Mouse (Mus musculus) heart, embryonic 15.5 days (tissue): ENCODE results near the gene Mob2. TPM values are rescaled to one million over a fixed set of nuclear protein-coding genes. Genes with fewer than 3 reads are reported as not detected.

Experiments
- ATAC-seq: fragments of 200-750 bp; cut with Nextera tagmentation; replicated peaks from 2 replicates; pipeline ENCODE4 v1.8.0; 2017; ENCODE audit warnings: low read depth, moderate TSS enrichment; ENCODE audit not compliant: insufficient number of reproducible peaks, insufficient read depth, low FRiP score
- H3K27ac ChIP-seq: fragments of 300-500 bp; sonication (generic); 2 replicates; pipeline ENCODE4 v1.5.1; 2015; ENCODE audit warnings: mild to moderate bottlenecking, inconsistent platforms
- H3K27me3 ChIP-seq: fragments of 300-500 bp; sonication (generic); 2 replicates; pipeline ENCODE4 v1.6.1; 2015; ENCODE audit warnings: inconsistent platforms
- H3K36me3 ChIP-seq: fragments of 300-500 bp; sonication (generic); 2 replicates; pipeline ENCODE4 v1.6.1; 2015; ENCODE audit warnings: mild to moderate bottlenecking, inconsistent platforms
- H3K4me1 ChIP-seq: fragments of 300-500 bp; sonication (generic); replicated peaks from 2 replicates; pipeline ENCODE4 v1.6.1; 2015; ENCODE audit warnings: inconsistent platforms
- H3K4me2 ChIP-seq: fragments of 300-500 bp; sonication (generic); 2 replicates; pipeline ENCODE4 v1.6.1; 2015; ENCODE audit warnings: inconsistent platforms, mild to moderate bottlenecking, moderate library complexity
- H3K4me3 ChIP-seq: fragments of 300-500 bp; sonication (generic); 2 replicates; pipeline ENCODE4 v1.5.1; 2015; ENCODE audit warnings: mild to moderate bottlenecking, inconsistent platforms
- H3K9ac ChIP-seq: fragments of 300-500 bp; sonication (generic); 2 replicates; pipeline ENCODE4 v1.6.1; 2015; ENCODE audit warnings: mild to moderate bottlenecking, inconsistent platforms
- H3K9me3 ChIP-seq: fragments of 300-500 bp; sonication (generic); replicated peaks from 2 replicates; pipeline ENCODE4 v1.6.1; 2016; ENCODE audit warnings: inconsistent platforms
- WGBS: fragments of 180-500 bp; shearing (Covaris S2); methylation state at CpG from one replicate; pipeline ENCODE4 v1.1.7; 2015; ENCODE audit warnings: mixed read lengths; 5-methylcytosine and 5-hydroxymethylcytosine counted together
- polyA plus RNA-seq: library from polyadenylated mRNA; unstranded; fragments of >200 nt; fragmentation: Nextera tagmentation; extraction: Ambion mirVana; gene quantifications from 2 replicates; pipeline ENCODE4 v1.2.1, GENCODE M21; 2015

Mob2 gene
- polyA plus RNA-seq, 1 experiment from 2014 or later: 43.4 TPM

DNA sequence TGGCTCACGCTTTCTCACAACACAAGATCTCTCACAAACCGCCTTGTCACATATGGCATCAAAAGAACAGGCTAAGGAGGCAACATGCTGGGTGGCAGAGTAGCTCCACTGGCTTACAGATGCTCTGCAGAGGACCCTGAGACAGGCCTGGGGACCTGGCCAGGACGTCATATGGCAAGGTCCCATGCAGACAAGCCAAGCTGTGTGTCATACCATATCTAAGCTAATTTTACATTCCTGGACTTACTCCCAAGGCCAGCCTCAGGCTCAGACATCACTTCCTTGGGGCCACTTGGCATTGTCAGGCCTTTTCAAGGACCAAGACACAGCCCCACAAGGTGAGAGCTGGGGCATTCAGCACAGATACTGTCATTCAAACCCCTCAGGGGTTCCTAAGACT, 5.4 kb downstream of the Mob2 start:
- Histone ChIP-seq H3K9ac (no peak overlapping the region), H3K36me3 (peaks cover 3% of the 10 kb centered on the region; the same call in 1 of the 2 replicates), H3K27me3 (no peaks in the 10 kb centered on the region), H3K4me3 (no peak overlapping the region), H3K9me3 (no peaks in the 10 kb centered on the region), H3K27ac (no peak overlapping the region), H3K4me2 (no peak overlapping the region), H3K4me1 (peaks cover 46% of the 10 kb centered on the region)
- WGBS: 76% methylated on average over 3 of the region's 3 CpGs
- ATAC-seq: no peak

DNA sequence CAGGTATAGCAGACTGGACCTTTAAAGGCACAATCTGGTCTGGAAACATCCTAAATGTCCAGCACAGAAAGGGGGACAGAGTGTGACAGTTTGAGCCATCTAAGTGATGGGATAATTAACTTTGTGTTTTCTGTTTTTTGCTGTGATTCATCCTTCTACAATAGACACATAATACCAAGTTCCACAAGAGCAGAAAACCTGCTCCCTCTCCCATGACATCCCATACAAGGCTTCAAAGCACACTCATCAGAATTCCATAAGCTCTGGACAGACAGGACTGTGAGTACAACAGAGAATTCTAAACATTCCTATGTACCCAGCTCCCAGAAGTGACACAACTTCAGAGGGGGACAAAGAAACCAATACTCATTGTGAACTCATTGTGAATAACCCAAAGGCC, 10.3 kb downstream of the Mob2 start:
- Histone ChIP-seq H3K4me3 (no peak overlapping the region), H3K27ac (no peak overlapping the region), H3K4me1 (peaks cover 6% of the 10 kb centered on the region), H3K36me3 (no peaks in the 10 kb centered on the region; the same call in 1 of the 2 replicates), H3K27me3 (no peaks in the 10 kb centered on the region), H3K9ac (no peak overlapping the region), H3K4me2 (no peak overlapping the region), H3K9me3 (no peaks in the 10 kb centered on the region)
- no peak for ATAC-seq

DNA sequence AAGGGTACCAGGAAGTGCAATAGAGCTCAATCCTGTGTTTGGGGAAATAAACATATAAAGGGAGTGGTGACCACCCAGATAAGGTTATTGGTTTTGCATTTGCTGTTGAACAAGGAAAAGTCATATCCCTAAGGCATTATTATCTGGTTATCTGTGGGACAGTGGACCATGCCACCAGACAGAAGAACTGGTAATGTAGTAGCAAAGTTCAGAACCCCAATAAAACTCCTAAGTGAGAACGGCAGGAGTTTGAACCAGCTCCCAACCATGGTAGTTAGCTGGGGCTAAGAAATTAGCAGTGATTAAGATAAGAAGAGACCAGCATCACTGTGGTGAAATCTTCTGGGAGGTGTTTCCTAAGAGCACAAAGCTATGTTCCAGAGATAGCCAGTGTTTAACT, 14.9 kb downstream of the Mob2 start:
- no peak overlapping the region for H3K9ac ChIP-seq
- no peak overlapping the region for H3K4me3 ChIP-seq
- no peak for ATAC-seq
- no peak overlapping the region for H3K4me2 ChIP-seq
- no peak overlapping the region for H3K27ac ChIP-seq
- WGBS: 82% methylated on average over 1 of the region's 1 CpGs
- H3K27me3 ChIP-seq: no peaks in the 10 kb centered on the region
- peaks cover 9% of the 10 kb centered on the region; the same call in 1 of the 2 replicates for H3K4me1 ChIP-seq
- no peaks in the 10 kb centered on the region for H3K36me3 ChIP-seq
- H3K9me3 ChIP-seq: no peaks in the 10 kb centered on the region

DNA sequence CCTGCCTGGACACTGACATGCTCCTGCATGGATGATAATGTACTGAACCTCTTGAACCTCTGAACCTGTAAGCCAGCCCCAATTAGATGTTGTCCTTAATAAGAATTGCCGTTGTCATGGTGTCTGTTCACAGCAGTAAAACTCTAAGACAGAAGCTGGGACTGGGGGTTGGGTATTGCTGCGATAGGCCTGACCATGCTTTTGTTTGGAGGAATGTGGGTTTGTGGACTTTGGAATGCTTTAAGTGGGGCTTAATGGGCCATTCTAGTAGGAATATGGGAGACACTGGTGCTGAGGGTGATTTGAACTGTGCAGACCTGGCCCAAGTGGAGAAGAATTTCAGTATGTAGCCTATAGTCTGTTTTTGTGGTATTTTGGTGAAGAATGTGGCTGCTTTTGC, 15.5 kb downstream of the Mob2 start:
- Histone ChIP-seq H3K27me3 (no peaks in the 10 kb centered on the region), H3K4me1 (peaks cover 13% of the 10 kb centered on the region; the same call in 1 of the 2 replicates), H3K9ac (no peak overlapping the region), H3K4me3 (no peak overlapping the region), H3K9me3 (no peaks in the 10 kb centered on the region), H3K36me3 (no peaks in the 10 kb centered on the region), H3K27ac (no peak overlapping the region), H3K4me2 (no peak overlapping the region)
- 65% methylated on average over 2 of the region's 2 CpGs for WGBS
- no peak for ATAC-seq

DNA sequence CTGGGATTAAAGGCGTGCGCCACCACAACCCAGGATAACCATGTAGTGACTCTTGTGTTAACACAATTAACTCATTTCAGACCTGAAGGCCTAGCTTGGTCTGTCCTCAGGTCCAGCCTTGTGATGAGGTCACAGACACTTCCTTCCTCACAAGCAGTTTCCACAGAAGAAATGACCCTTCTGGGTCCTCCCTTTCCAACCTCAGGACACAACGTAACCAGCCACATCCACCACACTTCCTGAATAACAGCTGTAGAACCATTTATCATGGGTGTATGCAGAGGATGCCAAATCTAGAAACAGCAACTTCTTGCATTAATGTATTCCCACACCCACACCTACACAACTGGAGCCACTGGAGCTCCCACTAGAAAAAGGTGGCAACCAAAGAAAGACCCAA, 20.1 kb downstream of the Mob2 start:
- no peak overlapping the region for H3K27ac ChIP-seq
- peak; percentile 50; the same call in 1 of the 2 replicates for ATAC-seq

DNA sequence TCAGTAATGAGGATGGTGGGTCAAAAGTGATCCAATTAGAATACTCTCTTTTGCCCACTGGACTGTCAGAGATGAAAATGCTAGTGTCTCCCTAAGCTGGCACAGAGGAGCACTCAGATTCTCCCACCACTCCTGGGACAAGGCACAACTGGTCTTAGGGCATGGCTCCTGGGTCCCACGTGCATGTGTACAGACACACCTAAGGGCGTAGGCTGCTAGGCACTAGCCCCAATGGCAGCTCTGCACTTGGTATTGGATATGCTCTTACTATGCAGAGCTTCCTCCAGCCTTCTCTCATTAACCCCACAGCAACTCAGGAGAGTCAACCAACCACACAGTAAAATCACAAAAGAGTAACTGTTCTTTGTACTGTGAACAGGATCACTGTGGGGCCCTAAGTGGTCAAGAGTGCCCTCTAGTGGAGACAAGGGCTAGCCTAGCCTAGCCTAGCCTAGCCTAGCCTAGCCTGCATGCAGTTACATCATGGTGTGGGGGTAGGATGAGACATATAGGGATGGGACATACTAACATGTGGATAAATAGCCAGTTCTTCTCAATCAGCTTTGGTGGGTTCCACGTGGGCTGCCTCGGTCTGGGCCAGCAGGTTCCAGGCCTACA, 23.2 kb downstream of the Mob2 start:
- no peaks in the 10 kb centered on the region for H3K9me3 ChIP-seq
- H3K27ac ChIP-seq: no peak overlapping the region
- peak; percentile 37; the same call in 1 of the 2 replicates for ATAC-seq
- H3K9ac ChIP-seq: no peak overlapping the region
- H3K4me3 ChIP-seq: no peak overlapping the region
- peaks cover 37% of the 10 kb centered on the region for H3K4me1 ChIP-seq
- WGBS: 69% methylated on average over 4 of the region's 4 CpGs
- no peak overlapping the region for H3K4me2 ChIP-seq
- H3K36me3 ChIP-seq: no peaks in the 10 kb centered on the region
- no peaks in the 10 kb centered on the region for H3K27me3 ChIP-seq

More for the DNA sequence above, 20.1 kb downstream of the Mob2 start:
- H3K9ac ChIP-seq: no peak overlapping the region
- H3K4me2 ChIP-seq: no peak overlapping the region
- 84% methylated on average over 3 of the region's 3 CpGs for WGBS
- peaks cover 24% of the 10 kb centered on the region for H3K4me1 ChIP-seq
- no peaks in the 10 kb centered on the region for H3K9me3 ChIP-seq
- no peaks in the 10 kb centered on the region for H3K27me3 ChIP-seq
- no peaks in the 10 kb centered on the region for H3K36me3 ChIP-seq
- H3K4me3 ChIP-seq: no peak overlapping the region

DNA sequence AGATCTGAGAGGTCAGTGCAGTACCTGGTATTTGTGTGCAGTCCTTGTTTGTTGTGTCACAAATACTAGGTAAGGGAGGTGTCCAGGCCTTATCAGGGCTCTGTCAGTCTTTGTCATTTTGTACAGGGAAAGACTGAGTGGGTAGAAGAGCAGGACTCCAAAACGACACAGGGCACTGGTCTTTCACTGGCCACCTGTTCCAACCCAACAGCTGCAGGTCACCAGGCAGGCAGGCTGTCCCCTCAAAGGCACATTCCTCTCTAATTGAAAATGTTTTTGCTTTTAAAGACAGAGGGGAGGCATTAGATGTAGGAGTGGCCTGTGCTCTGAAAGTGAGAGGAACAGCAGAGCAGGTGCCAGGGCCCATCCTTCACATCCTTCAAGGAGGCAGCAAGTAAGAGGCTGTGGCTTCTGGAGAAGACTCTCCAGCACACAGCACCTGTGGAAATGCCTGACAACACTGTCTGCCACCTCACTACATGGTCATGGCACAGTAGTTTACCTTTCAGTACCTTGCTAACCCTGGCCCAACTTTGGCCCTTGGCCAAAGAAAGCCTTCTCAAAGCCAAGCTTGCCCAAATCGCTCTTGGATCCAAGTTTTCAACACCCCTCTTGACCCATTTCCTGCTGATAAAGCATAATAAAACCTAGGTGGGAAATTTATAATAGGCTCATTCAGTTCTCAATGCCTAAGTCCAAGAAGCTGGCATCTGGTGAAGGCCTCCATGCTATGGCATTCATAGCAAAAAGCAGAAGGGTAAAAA, 25.6 kb downstream of the Mob2 start:
- no peaks in the 10 kb centered on the region for H3K9me3 ChIP-seq
- no peaks in the 10 kb centered on the region for H3K36me3 ChIP-seq
- H3K27me3 ChIP-seq: no peaks in the 10 kb centered on the region
- WGBS: 48% methylated on average over 2 of the region's 2 CpGs
- H3K4me1 ChIP-seq: peaks cover 30% of the 10 kb centered on the region
- no peak overlapping the region for H3K9ac ChIP-seq
- ATAC-seq: no peak
- H3K4me2 ChIP-seq: no peak overlapping the region
- no peak overlapping the region for H3K4me3 ChIP-seq
- 0 out of 2 replicates have a peak overlapping the region, but pooled peaks have one; percentile 1 for H3K27ac ChIP-seq

DNA sequence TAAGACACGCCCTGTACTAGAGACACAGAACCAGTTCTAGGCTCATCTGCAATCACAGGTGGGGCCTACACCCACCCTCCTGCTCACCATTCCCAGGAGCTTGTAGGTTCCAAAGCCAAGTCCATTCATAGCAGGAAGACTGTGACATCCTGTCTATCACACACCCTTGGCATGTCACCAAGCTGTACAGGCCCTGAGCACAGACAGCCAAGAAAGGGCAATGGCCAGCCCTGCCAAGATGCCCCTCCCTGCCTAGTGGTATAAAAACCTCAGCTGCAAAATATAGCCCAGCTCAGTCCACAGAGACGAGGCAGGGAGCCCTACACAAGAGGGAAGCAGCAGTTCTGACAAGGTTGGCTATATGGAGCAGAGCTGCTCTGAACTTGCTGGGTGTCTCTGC, 26.7 kb downstream of the Mob2 start:
- 52% methylated on average over 2 of the region's 2 CpGs for WGBS
- no peaks in the 10 kb centered on the region for H3K36me3 ChIP-seq

DNA sequence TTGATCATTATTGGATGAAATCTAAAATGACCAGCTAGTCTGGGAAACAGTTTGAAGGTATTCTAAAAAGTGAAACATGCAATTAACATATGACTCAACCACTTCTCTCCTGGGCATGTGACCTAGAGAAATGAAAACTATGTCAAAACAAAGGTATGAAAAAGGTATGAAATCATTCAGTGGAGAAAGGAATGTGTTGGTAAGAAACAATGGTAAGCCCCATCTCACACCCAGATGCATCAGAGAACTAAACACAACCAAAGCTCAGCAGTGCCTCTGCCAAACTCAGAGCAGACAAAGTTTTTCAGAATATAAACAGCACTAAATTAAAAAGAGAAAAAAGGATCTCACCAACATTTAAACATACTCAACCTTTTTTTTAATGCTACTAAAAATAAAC, 30.8 kb downstream of the Mob2 start:
- H3K4me2 ChIP-seq: no peak overlapping the region
- H3K4me1 ChIP-seq: peaks cover 31% of the 10 kb centered on the region
- no peaks in the 10 kb centered on the region for H3K36me3 ChIP-seq
- H3K4me3 ChIP-seq: no peak overlapping the region
- no peaks in the 10 kb centered on the region for H3K9me3 ChIP-seq
- no peak overlapping the region for H3K27ac ChIP-seq
- no peak for ATAC-seq
- no peak overlapping the region for H3K9ac ChIP-seq
- no peaks in the 10 kb centered on the region for H3K27me3 ChIP-seq

More for the DNA sequence above, 26.7 kb downstream of the Mob2 start:
- Histone ChIP-seq H3K9ac (no peak overlapping the region), H3K27me3 (no peaks in the 10 kb centered on the region), H3K4me1 (peaks cover 22% of the 10 kb centered on the region), H3K9me3 (no peaks in the 10 kb centered on the region), H3K4me2 (no peak overlapping the region), H3K27ac (peak overlapping the region; percentile 24; the same call in 1 of the 2 replicates), H3K4me3 (no peak overlapping the region)
- ATAC-seq: peak; percentile 57

DNA sequence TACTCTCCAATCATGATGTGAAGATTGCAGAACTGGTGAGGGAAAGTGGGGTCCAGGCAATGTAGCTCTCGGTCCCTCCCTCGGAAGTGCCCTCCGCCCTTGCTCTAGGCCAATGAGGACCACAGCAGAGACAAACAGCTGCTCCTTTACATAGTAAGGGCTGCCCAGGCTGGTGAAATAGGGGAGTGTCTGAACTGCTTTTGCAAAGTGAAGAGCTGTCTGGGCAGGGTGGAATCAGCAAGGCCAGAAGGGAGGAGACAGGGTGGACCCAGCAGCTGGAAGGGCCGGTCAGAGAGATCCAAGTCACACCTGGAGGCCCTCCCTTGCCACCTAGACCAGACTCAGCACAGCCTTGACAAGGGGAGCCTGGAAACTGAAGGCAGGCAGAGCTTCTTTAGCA, 34.9 kb downstream of the Mob2 start:
- no peak overlapping the region for H3K9ac ChIP-seq
- no peak overlapping the region for H3K4me2 ChIP-seq
- H3K4me3 ChIP-seq: no peak overlapping the region
- 56% methylated on average over 4 of the region's 4 CpGs for WGBS
- ATAC-seq: 0 out of 2 replicates have a peak, but pooled peaks have one; percentile 32
- H3K4me1 ChIP-seq: peaks cover 25% of the 10 kb centered on the region
- H3K9me3 ChIP-seq: no peaks in the 10 kb centered on the region
- no peaks in the 10 kb centered on the region for H3K36me3 ChIP-seq
- H3K27me3 ChIP-seq: no peaks in the 10 kb centered on the region
- H3K27ac ChIP-seq: peak overlapping the region; percentile 70

DNA sequence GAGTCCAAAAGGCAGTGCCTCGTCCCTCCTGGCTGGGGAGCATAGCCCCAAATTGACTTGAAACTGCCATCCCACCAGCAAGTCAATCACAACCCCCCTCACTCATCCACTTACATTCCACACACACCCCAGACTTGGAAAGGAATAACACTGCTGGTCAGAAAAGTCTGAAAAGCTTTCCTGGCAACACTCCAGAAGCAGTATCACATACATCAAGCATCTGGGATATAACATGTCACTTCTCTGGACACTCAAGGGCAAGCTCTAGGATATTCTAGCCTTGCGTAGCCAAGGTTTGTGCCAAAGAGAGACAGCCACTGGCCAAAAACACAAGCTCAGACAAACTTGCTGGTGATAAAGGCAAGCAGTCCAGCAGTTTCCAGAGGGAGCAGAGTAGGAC, 35.7 kb downstream of the Mob2 start:
- Histone ChIP-seq H3K27me3 (no peaks in the 10 kb centered on the region), H3K9me3 (no peaks in the 10 kb centered on the region), H3K4me1 (peaks cover 25% of the 10 kb centered on the region), H3K9ac (no peak overlapping the region), H3K36me3 (no peaks in the 10 kb centered on the region), H3K27ac (peak overlapping the region; percentile 70), H3K4me2 (no peak overlapping the region), H3K4me3 (no peak overlapping the region)
- peak; percentile 36 for ATAC-seq
- WGBS: 25% methylated on average over 2 of the region's 2 CpGs

DNA sequence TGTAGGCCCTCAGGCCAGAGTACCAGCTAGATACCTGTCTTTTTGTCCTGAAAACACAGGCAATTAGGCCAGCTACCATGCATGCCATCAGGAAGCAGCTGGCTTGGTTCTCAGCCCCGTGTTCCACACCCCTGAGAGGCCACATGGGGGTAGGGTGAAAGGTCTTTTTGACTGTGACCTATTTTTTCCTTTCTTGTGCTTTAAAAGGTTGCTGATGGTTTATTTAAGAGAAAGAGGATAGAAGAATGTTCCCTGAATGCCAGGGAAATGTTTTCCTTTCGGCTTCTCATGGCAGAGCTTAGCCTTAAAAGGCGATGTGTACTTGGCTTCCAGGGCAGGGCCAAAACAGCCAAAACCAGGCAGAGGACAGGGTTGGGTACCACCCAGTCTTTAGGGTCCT, 40.0 kb downstream of the Mob2 start:
- peaks cover 22% of the 10 kb centered on the region for H3K4me1 ChIP-seq
- H3K4me3 ChIP-seq: no peak overlapping the region
- no peaks in the 10 kb centered on the region for H3K9me3 ChIP-seq
- no peaks in the 10 kb centered on the region for H3K27me3 ChIP-seq
- H3K4me2 ChIP-seq: no peak overlapping the region
- no peak for ATAC-seq
- 64% methylated on average over 3 of the region's 3 CpGs for WGBS
- no peaks in the 10 kb centered on the region for H3K36me3 ChIP-seq
- no peak overlapping the region for H3K9ac ChIP-seq
- H3K27ac ChIP-seq: peak overlapping the region; percentile 18; the same call in 1 of the 2 replicates
